Mouse (Mus musculus) left cerebral cortex, postnatal 36 days (tissue): ENCODE measurements around the gene Tcaf2. TPM values are rescaled to one million over a fixed set of nuclear protein-coding genes. Genes with fewer than 3 reads are reported as not detected.

Experiments used
- DNase-seq, 2 experiments: peaks; one replicate each; pipeline ENCODE4 v3.0.0; 2021 to 2022; ENCODE audit warnings: low spot score in 2 of 2, mixed read lengths in 1 of 2
- intact Hi-C: fragments of 180-260 bp; cut with DNase I; formaldehyde crosslinking; loops from one replicate; pipeline ENCODE4 v1.15.1; 2025
- total RNA-seq, 2 experiments: library from RNA; stranded (reverse); gene quantifications; 2 replicates each; pipeline ENCODE4 v1.2.3; 2021

Gene Tcaf2
- under 1 TPM; 0.54 to 0.82 TPM for total RNA-seq

GRCm38 (mm10) chr6:42644912-42645549, at the start of gene Tcaf2:
Tcaf2 (minus strand) TSS chr6:42645254.
- peak; percentile 46 to 49 for DNase-seq
- intact Hi-C loops = no loop called here

GRCm38 (mm10) chr6:42692517-42693190, 47.6 kb upstream of the Tcaf2 start:
- intact Hi-C loops = no loop called here
- DNase-seq = peak; percentile 83

GRCm38 (mm10) chr6:42692154-42692516, 47.1 kb upstream of the Tcaf2 start:
- peak; percentile 70 to 73 for DNase-seq
- intact Hi-C loops = no loop called here

GRCm38 (mm10) chr6:42689761-42690160, 44.7 kb upstream of the Tcaf2 start:
- intact Hi-C loops = no loop called here
- no peak for DNase-seq

- intact Hi-C loops = no loop called here
- DNase-seq = no peak
Measured at GRCm38 (mm10) chr6:42687907-42688306, 42.9 kb upstream of the Tcaf2 start.

- no peak for DNase-seq
- intact Hi-C loops = no loop called here
Measured at GRCm38 (mm10) chr6:42680077-42680476, 35.0 kb upstream of the Tcaf2 start.

- intact Hi-C loops = no loop called here
- DNase-seq = no peak
Measured at GRCm38 (mm10) chr6:42676011-42676410, 31.0 kb upstream of the Tcaf2 start.

GRCm38 (mm10) chr6:42671767-42672166, 26.7 kb upstream of the Tcaf2 start:
- DNase-seq = no peak
- intact Hi-C loops = no loop called here

- intact Hi-C loops = no loop called here
- no peak for DNase-seq
Measured at GRCm38 (mm10) chr6:42667722-42668121, 22.7 kb upstream of the Tcaf2 start.

- intact Hi-C loops = no loop called here
- no peak for DNase-seq
Measured at GRCm38 (mm10) chr6:42661739-42662138, 16.7 kb upstream of the Tcaf2 start.

- intact Hi-C loops = no loop called here
Measured at GRCm38 (mm10) chr6:42634393-42634792, 10.7 kb downstream of the Tcaf2 start.

GRCm38 (mm10) chr6:42631395-42631794, 13.7 kb downstream of the Tcaf2 start:
- no peak for DNase-seq
- intact Hi-C loops = no loop called here

More at GRCm38 (mm10) chr6:42634393-42634792, 10.7 kb downstream of the Tcaf2 start:
- DNase-seq = no peak

- intact Hi-C loops = loop anchor here (10.0 kb wide), 1 partner anchor 248 kb away; no protein-coding TSS in a partner anchor
- no peak for DNase-seq
Measured at GRCm38 (mm10) chr6:42616904-42617303, 28.1 kb downstream of the Tcaf2 start.

- no peak for DNase-seq
- intact Hi-C loops = loop anchor here (10.0 kb wide), 1 partner anchor 253 kb away; no protein-coding TSS in a partner anchor
Measured at GRCm38 (mm10) chr6:42612218-42612617, 32.8 kb downstream of the Tcaf2 start.

GRCm38 (mm10) chr6:42610954-42611522, 34.0 kb downstream of the Tcaf2 start:
- DNase-seq = no peak
- intact Hi-C loops = loop anchor here (10.0 kb wide), 1 partner anchor 254 kb away; no protein-coding TSS in a partner anchor

GRCm38 (mm10) chr6:42597592-42597991, 47.5 kb downstream of the Tcaf2 start, which contains the start of gene Tcaf3:
Tcaf3 (minus strand) TSS chr6:42597692.
- DNase-seq = no peak

GRCm38 (mm10) chr6:42593138-42593882, 51.7 kb downstream of the Tcaf2 start:
- DNase-seq = no peak
- intact Hi-C loops = no loop called here

More at GRCm38 (mm10) chr6:42597592-42597991, 47.5 kb downstream of the Tcaf2 start, which contains the start of gene Tcaf3:
- intact Hi-C loops = no loop called here

GRCm38 (mm10) chr6:42586569-42586968, 58.5 kb downstream of the Tcaf2 start:
- intact Hi-C loops = loop anchor here (5.0 to 10.0 kb wide), 2 partner anchors 202 to 264 kb away; partner anchors contain the start of gene Fam131b

GRCm38 (mm10) chr6:42583488-42583872, 61.6 kb downstream of the Tcaf2 start:
- DNase-seq = peak; percentile 50 to 53
- intact Hi-C loops = loop anchor here (2.0 to 10.0 kb wide), 3 partner anchors 199 to 821 kb away; no protein-coding TSS in a partner anchor

More at GRCm38 (mm10) chr6:42586569-42586968, 58.5 kb downstream of the Tcaf2 start:
- no peak for DNase-seq
